Mouse (Mus musculus) spleen, adult 12 weeks (tissue): ENCODE measurements around the gene Ms4a10.

Source experiments
- DNase-seq: peaks from one replicate; pipeline ENCODE4 v3.0.0; 2022; ENCODE audit warnings: low spot score

Ms4a10 gene

DNA sequence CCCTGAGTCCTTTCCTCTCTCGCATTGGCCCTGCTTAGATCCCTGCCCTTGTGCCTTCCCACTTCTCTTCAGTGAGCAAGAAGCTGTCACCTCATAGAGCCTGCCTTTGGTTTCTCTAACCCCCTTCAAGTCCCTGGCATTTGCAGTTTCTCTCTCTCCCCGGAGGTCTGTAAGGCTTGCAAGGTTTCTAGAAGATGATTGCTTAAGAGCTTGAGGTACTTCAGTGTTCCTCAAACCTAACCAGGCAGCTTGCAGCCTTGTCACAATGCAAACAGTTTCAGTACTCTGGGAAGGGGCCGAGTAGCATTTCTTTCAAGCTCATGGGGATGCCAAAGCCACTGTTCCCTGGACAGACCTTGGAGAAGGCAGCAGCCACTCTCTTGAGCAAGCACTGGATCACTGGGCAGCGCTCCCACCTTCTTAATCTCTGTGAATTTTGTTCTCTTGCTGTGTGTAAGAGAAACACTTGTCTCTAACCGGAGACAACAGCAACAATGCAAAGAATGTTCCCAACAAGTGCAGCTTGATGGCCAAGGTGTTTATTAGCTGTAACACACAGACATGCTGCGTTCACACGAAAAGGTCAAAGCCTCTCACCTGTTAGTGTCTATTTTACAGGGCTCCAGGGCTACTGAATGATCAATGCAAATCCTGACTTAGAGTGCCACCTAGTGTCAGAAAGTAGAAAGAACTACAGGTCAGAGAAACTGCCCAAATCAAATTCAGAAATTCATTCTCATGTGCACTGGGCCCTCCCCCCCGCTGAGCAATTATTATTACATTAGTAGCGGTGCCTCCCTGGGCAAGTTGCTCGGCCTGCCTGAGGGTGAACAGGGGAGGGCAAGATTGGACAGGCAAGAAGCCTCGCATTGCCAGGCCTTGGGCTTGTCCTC lies 15.1 kb downstream of the Ms4a10 start:
- no peak for DNase-seq

DNA sequence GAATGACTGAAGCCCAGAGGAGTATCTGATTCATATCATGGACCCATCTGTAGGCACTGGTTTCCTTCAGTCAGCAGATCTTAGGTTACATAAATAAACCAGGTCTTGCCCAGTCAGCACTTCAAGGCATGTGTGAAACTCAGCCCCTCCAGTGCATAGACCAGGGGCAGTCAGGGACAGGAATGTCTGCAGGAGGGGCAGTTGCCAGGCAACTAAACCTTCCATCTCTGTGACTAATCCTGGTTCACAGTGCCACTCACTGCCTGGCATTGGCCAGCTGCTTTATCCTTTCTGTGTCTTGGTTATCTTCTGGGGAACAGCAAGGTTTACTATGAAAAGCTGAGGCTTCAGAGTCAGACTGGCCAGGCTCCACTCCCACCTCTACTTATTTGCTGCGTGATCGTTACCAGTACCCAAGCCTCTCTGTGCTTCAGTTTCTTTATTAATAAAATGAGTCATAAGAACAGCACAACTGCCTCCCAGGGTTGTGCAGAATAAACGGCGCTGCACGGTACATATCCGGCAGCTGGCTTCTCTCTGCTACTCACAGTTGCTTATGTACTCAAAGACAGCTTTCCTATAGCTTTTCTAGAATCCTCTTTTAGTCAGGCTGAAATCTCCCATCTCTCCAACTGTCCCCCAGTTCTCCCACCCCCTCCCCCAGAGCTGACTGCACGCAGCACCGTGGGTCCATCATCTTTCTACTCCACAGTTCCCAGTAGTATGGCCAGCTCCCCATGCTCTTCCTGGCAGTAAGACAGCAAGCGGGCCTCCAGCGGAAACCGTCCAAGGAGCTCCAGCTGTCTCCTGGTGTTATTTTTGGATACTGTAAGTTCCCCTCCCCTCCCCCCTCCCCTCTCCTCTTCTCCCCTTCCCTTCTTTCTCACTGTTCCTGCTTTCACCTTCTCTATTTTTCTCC lies 22.2 kb downstream of the Ms4a10 start:
- DNase-seq: no peak

DNA sequence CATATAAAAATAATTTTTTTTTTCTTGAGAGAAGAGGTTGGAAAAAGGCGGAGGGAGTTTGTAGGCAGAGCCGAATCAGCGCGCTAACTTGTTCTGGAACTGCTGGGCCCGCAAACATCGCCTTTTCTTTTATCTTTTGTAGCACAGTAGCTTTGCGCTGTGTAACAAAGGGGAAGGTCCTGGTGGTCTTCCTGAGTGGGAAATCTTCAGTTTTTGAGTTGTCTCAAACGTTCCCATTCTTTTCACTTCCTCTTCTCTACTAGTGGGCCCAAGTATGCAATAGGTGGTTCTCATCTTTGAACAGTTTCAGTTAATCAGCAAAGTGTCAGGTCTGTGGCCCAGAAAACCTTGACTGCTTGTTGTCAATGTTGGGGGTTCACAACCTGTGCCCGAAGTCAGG lies 24.9 kb downstream of the Ms4a10 start:
- no peak for DNase-seq

DNA sequence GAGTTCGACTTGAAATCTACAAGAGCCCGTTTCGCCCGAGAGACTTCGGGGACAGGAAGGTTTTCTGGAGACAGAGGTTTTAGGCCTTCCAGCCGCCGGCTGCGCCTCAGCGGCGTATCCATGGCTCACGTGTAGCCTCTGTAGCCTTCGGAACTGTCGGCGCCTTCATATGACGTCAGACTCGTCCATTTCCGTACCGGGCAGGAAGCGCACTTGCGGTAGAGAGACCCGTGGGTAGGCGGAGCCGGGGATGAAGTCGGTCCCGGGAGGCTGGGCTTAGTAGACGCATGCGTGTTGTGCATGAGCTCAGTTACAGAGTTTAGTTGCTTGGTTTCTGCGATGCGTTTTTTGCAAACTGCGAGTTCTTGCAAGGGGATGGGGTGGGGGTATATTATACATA lies 25.4 kb downstream of the Ms4a10 start, which contains the start of gene Ccdc86:
Gene Ccdc86 (minus strand): TSS at position 155 of the 400 bp plus-strand sequence.
- DNase-seq: peak; percentile 90

DNA sequence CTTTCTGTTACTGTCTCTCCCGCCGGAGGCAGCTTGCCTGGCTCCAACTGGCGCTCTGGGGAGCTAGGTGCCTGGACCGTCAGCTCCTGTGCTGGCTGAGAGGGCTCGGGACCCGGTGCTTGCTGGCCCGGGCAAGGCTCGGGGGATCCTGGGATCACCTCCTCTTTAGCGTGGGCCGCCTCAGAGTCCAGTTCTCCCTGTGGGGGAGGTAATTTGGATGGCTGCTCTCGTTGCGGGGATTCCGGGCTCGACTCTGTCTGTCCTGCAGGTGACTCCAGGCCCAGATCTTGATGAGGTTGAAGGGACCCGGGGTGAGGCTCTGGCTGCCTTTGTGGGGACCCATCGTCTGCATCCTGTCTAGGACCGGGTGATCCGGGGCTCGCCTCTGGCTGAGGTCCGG lies 26.1 kb downstream of the Ms4a10 start:
- peak; percentile 21 for DNase-seq

DNA sequence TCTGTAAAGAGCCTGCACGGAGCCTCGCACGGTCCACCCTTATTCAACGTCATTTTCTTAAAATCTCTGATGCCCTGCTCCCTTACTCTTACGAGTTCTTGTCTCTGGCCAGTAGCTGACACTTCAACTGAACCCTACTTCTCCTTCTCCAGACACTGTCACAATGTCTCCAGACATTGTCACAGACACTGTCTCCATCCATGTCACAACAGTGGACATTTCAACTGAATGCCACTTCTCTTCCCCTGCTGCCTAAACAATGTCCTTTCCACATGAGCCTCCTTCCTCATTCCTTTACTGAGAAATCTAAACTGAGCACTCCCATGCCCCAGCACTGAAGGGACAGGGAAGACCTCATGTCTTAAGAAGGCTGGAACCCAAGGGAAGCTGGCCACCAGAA lies 27.3 kb downstream of the Ms4a10 start:
- no peak for DNase-seq

DNA sequence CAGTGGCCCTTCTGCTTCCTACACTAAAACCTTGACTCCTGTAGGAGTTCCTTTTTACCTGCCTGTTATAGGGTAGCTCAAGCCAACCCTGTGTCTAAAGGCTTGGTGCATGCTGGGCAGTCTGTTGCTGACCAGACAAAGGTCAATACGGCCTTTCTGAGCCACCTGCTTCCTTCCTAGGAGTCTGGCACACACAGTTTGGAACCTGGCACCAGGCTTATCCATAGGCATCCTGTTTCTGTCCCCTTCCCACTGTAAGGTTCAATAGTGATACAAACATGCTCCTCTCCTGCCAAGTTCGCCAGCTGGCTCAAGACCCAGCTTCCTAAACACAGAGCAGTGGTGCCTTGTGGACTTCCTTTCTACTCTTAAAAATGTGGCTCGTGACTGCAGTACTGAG lies 28.0 kb downstream of the Ms4a10 start:
- no peak for DNase-seq

DNA sequence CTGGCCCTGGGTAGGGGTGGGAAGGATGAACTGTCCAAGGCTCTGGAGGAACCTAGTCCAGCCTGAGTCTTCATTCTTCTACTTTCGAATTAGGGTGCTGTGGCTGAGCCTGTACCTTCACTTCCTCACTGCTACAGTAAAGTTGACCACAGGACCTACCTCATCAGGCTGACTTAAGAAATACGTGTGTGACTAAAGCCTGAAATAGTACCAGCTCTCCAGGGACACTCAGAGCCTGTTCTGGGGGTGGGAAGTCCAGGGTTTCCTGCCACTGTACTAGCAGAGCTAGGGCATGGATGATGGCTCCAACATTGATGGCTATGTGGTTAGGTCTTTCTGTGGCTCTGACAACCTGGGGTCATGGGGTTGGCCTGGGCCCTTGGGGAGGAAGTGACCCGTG lies 30.5 kb downstream of the Ms4a10 start:
- DNase-seq: no peak

DNA sequence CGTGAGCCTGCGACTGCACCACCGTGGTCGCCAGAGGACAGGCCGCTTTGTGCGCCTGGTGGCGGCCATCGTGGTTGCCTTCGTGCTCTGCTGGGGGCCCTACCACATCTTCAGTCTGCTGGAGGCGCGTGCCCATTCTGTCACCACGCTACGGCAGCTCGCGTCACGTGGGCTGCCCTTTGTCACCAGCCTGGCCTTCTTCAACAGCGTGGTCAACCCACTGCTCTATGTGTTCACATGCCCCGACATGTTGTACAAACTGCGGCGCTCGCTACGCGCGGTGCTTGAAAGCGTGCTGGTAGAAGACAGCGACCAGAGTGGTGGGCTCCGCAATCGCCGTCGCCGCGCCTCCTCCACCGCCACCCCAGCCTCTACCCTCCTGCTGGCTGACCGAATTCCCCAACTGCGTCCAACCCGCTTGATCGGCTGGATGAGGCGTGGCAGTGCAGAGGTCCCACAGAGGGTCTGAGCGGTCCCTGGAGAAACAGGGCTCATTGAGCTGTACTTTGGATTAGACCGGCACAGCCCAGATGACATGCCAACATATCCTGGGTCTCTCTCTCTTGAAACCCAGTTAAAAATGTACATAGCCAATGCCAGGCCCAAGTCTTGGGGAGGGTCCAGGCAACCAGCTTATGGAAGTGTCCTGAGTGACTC lies 33.5 kb downstream of the Ms4a10 start:
- no peak for DNase-seq

DNA sequence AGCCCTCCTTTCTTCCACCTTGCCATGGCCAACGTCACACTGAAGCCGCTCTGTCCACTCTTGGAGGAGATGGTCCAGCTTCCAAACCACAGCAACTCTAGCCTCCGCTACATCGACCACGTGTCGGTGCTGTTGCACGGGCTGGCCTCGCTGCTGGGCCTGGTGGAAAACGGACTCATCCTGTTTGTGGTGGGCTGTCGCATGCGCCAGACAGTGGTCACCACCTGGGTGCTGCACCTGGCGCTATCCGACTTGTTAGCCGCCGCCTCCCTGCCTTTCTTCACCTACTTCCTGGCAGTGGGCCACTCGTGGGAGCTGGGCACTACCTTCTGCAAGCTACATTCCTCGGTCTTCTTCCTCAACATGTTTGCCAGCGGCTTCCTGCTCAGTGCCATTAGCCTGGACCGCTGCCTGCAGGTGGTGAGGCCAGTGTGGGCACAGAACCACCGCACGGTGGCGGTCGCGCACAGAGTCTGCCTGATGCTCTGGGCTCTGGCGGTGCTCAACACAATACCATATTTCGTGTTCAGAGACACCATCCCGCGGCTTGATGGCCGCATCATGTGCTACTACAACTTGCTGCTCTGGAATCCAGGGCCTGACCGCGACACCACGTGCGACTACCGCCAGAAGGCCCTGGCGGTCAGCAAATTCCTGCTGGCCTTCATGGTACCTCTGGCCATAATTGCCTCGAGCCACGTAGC lies 34.2 kb downstream of the Ms4a10 start:
- peak; percentile 23 for DNase-seq

DNA sequence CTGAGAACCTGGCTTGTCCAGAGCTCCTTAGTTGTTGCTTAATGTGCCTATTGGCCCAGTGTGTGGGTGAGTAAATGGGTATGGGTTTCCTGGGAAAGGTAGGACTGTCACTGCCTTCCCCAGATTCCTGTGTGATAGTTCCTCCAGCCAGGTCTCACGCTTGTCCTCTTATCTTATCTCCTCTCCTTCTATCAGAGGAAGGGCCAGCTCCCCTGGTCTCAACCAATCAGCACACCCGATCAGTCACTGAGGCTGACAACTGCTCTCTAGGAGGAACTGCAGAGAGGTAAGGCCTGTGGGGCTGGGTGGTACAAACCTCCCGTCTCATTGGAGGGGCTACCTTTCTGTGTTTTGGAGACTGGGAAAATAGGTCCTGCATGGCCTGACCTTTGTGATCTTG lies 35.7 kb downstream of the Ms4a10 start:
- DNase-seq: no peak

DNA sequence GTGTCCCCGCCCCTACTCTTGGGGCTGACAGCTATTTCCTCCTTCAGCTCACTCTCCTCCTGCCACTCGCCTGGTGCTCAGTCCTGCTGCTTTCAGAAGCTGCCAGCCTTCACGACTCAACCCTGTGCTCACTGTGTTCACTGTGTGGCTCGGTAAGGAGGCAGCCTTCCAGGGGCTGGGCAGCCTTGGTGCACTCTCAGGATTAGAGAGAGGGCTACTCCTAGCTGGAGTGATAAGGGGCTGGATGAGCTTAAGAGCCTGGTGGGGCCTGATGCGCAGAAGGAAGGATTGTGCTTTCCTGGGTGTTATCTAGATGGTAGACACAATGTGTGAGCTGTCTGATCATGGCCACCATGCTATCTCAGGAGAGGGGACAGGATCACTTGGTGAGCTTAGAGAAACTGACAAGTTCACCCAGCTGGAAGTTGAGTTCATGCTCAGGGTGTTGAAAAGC lies 37.3 kb downstream of the Ms4a10 start, which contains the start of gene Ptgdr2:
Gene Ptgdr2 (plus strand): TSS at position 51 of the 454 bp plus-strand sequence.
- no peak for DNase-seq

DNA sequence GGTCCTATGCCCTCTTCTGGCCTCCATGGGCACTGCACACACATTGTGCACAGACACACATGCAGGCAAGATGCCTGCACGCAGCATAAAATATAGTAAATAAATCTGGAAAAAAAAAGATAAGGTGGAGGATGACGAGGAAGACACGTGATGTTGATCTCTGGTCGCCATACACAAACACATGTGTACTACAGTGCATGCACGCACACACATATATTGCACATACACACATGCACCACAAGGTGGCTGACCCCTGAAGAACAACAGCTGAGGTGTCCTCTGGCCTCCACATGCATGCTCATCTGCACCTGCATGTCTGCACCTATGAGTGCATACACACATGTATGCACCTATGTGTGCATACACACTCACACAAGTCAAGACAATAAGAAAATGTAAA lies 38.4 kb downstream of the Ms4a10 start:
- no peak for DNase-seq

DNA sequence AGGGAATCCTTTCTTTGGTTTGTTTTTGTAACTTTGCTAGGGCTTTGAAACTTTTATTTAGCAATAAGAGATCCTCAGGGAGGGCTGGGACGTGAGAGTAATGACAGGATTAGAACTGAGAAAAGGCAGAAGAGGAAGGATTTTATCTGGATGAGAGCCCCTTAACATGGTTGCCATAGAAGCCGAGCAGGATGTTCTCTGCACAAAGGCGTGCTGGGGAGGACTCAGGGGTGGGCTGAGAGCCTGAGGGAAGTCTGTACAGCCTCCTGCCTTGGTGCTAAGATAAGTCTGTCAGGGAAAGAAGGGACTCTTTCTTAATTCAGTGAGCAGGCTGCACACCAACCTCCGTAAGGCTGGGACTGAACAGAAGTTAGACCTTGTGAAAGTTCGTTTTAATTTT lies 39.4 kb downstream of the Ms4a10 start:
- DNase-seq: no peak

DNA sequence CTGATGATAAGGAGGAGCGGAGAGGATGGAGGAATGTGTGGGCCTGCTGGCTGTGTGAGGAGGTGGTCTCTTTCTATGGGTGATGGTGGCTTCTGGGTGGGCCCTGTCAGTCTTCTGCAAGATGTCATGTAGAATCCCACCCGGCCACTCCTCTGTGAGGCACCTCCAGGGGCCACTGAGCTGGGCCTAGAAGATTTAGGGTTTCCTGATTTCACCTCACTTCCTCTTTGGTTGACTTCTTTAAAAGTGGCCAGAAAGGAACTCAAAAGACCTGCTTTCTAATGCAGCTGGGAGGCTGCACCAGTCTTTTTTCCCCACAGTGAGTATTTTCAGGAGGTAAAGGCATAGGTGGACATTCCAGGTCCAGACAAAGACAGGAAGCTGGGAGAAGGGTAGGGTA lies 43.8 kb downstream of the Ms4a10 start:
- no peak for DNase-seq

DNA sequence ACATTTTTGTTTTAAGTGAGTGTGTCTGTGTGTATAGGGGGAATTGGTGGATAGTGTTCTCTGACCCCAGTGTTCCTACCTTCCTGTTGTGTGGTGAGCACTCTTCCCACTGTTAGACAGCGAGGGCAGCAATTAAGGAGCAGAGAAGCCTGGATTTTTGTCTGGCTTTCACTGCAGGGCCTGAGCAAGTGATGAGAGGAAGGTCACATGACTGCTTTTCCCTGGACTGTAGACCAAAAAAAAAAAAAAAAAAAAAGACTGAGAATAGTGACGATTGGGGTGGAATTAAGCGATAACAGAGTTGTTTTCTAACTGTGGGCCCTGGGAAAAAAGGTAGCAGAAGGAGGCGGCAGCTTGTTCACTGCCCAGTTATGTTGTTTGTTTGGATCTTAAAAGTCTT lies 47.8 kb downstream of the Ms4a10 start:
- DNase-seq: no peak

DNA sequence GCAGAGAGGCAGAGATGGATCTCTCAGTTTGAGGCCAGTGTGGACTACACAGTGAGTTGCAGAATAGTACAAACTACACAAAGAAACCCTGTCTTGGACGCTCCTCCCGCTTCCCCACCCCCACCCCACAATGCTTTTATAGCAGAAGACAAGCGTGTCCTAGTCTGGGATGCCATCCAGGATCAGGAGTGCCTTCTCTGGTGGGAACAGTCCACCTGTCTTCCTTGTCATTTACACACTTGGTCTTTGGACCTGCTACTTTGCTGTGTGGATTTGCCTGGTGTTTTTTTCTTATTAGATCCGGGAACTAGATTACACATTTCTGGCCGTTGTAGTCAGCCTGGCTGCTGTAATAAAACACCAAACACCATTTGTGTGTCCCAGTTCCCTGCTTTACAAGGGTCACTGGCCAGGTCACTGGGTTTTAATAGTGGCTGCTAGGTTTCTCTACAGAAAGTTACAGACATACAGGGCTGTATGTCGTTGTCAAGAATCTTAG lies 48.3 kb downstream of the Ms4a10 start:
- no peak for DNase-seq

DNA sequence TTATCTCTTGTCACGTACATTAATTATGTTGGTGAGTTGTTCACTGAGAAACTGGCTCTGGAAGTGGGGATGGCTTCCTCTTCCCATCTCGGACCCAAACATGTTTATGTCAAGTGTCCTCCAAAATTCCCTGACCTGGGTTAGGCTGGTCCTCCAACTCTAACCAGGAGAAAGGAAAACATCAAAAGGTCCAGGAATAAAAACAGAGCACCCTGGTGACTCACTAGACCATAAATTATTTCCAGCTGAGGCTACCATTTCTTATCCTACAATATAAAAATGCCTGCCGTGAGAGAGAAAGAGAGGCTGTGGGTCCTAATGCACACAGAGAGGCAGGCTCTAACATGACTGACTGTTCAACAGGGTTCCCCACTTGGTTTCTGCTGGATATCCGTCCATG lies 50.2 kb downstream of the Ms4a10 start:
- no peak for DNase-seq

DNA sequence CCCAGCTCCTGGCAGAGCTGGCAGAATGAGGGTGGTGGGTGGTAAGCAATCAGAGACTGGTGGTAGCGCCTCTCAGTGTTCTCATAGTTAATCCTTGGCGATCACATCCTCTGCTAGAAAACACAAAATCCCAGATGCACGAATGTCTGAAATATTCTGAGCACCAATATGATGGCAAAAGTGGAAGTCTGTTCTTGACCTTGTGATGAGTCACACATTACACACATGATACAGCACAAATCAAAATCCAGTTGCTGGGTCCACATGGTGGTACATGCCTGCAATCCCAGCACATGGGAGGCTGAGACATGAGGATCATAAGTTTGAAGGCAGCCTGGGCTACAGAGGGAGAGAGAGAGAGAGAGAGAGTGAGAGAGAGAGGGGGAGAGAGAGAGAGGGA lies 53.4 kb downstream of the Ms4a10 start:
- DNase-seq: no peak

DNA sequence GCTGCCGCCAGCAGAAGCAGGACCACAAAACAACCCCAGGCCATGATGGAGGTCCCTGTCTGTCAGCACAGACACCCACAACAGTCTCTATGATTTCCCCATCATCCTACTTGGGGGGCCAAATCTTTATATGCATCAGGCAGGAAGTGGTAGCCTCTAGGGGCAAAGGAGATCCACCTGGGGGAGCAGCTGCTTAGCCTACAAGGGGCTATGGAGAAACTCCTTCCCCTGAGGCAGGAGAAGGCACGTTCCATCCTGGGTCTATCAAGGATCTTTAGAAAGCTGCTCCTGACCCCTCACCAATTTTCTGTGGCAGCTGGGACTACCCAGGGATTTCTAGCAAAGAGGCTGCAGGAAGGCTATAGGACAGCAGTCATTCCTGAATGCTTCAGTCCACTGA lies 53.9 kb downstream of the Ms4a10 start, which contains the start of gene Zp1:
Gene Zp1 (minus strand): TSS at position 101 of the 400 bp plus-strand sequence.
- DNase-seq: no peak

DNA sequence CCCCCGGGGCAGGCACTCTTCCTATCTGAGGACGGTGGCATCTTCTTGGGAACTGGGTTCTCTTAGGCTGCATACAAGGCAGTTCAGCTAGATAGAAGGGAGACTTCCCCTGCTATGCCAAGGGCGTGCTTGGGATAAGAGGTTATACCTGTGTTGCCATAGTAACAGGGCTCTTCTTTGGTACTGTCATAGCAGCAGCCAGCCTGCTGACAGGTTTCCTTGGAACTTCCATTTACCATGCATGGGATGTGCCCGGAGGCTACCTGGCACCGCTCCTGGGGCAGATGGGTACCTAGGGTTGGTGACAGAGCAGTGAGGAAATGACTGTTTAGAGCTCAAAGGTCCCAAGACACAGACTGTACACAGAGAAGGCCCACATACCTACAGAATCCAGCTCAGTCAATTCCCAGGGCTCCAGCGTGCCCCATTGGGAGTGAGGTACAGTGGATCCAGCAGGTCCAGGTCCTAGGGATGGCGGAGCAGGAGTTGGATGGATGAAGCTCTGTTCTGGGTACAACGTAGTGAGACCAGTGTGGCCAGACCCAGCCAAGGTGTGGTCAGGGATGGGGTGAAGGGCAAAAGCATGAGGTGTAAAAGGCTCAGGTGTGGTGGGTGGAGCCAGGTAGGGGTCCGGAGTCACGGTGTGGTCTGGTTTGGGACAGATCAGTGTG lies 56.0 kb downstream of the Ms4a10 start:
- DNase-seq: no peak
